Mouse (Mus musculus): ENCODE data around the gene Fam19a2. TPM values are rescaled to one million over a fixed set of nuclear protein-coding genes. Genes with fewer than 3 reads are reported as not detected.

Fam19a2 gene
- polyA plus RNA-seq, 3 experiments from 2014 or later: not detected

DNA sequence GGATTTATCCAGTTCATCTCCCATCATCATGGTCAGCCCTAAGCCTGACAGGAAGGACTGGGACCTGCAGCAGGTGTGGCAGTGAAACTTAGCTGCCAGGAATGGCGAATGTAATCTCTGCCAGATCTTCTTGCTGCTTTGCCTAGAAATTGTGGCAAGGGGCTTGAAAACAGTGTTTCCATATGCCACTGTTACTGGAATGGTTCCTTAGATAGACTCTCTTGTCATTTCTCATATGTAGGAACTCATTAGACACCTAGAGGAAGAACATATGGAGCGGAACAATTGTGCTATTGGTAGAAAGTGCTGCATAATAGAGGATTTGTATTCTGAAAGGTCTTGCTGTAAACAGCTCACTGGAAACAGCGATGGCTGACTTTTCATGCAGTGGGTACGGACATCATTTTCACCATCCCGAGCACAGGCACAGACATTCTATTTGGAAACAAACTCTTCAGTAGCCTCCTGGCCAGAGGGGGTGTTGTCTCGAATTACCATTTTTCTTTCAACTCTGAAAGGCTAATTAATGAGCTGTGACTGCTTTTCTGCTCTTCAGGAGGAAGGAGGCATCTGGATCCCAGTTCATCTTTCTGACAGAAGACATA is 488.0 kb downstream of the Fam19a2 start:
- no peak for ATAC-seq

DNA sequence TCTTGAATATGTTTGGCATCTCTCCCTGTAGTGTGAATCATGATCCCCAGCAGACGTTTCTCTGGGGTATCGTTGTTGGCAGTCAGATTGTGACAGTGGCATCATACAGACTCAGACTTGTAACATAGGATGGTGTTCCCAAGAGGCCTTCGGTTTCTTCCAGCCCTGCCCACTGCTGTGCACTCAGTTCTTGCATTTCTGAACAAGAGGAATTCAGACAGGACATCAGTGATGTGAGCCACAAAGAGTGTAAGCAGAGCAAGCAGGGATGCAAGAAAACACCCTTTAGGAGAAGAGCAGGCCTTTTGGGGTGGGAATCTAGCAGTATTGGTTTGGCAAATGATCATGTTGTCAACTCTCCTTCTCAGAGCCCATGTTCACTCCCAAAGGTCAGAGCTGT is 489.0 kb downstream of the Fam19a2 start:
- no peak for ATAC-seq

DNA sequence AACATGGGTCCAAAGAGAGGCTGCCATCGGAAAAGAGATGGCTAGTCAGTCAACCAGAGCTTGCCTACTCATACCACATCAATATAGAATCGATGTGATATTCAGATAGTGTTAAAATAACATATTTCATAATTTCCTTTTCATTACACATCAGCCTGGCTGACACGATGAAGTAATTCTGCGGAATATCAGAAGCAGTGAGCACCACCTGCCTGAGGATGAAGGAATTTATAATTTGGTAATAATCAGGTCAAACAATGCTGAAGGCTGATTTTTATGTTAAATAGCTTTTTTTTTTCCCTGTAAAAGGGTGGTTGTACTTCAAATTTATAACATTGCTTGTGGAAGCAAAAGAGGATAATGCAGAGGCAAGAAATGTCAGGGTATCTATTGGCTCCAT is 490.2 kb downstream of the Fam19a2 start:
- no peak for ATAC-seq

DNA sequence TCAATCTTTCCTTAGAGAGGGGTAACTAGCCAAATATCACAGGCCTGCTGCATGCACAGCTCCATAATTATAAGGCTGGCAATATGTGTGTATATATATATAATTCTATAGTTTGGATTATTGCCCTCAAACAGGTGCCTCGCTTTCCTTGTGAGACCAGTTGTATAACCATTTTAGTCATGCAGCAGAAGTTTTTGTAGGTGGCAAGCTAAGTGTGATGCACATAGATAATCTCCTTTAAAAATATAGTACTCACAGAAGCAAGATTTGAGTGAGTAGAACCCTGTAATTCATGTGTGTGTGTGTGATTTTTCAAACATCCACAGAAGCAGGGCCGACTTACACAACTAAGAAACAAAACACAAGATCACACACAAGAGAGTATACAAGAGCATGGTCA is 525.6 kb downstream of the Fam19a2 start:
- ATAC-seq: no peak

Other genes starting within 250 kb of the Fam19a2 start
- gene Mon2, start 187.5 kb upstream of the Fam19a2 start, polyA plus RNA-seq (2017; shearing (Covaris generic)): 10 to 100 TPM; 12.3 to 39.6 (median 34.4) TPM
- gene Usp15, start 67.0 kb upstream of the Fam19a2 start, polyA plus RNA-seq (2017; shearing (Covaris generic)): 100 to 1,000 TPM; 126 to 177 (median 143) TPM